Mouse (Mus musculus) olfactory bulb, adult 2 months (tissue): Measurements from ENCODE around the gene Gm6169. TPM values are rescaled to one million over a fixed set of nuclear protein-coding genes. Genes with fewer than 3 reads are reported as not detected.

ENCODE experiments used
- H3K27ac ChIP-seq: fragments of 200-500 bp; 2 replicates; pipeline ENCODE4 v1.5.1; 2012; ENCODE audit warnings: low read depth, low read length; ENCODE audit not compliant: insufficient read depth
- H3K4me1 ChIP-seq: fragments of 200-500 bp; 2 replicates; pipeline ENCODE4 v1.6.1; 2012; ENCODE audit warnings: low read length; ENCODE audit not compliant: control insufficient read depth, insufficient read depth
- H3K4me3 ChIP-seq: fragments of 200-500 bp; 2 replicates; pipeline ENCODE4 v1.5.1; 2012; ENCODE audit warnings: mild to moderate bottlenecking, low read depth, low read length, moderate library complexity; ENCODE audit not compliant: insufficient read depth
- CTCF ChIP-seq: fragments of 200-500 bp; IDR thresholded peaks from 2 replicates; pipeline ENCODE4 v1.5.1; 2012; ENCODE audit warnings: low read depth, mild to moderate bottlenecking, low read length, moderate library complexity; ENCODE audit not compliant: insufficient read depth
- POLR2A ChIP-seq: fragments of 200-500 bp; IDR thresholded peaks from 2 replicates; pipeline ENCODE4 v1.6.1; 2012; ENCODE audit warnings: mild to moderate bottlenecking, low read depth, low read length, moderate library complexity; ENCODE audit not compliant: insufficient read depth
- WGBS: fragments of 180-500 bp; shearing (Covaris S2); methylation state at CpG from one replicate; pipeline ENCODE4 v1.1.7; 2018; 5-methylcytosine and 5-hydroxymethylcytosine counted together
- polyA plus RNA-seq: library from polyadenylated mRNA; stranded (reverse); fragments of >200 nt; gene quantifications from 2 replicates; pipeline ENCODE4 v1.2.4, GENCODE M21; 2012; ENCODE audit warnings: low replicate concordance; ENCODE audit not compliant: missing spikeins, insufficient read depth, insufficient read length

Gm6169 gene
- polyA plus RNA-seq, 1 experiment: not detected

- TF ChIP-seq CTCF (no peak), POLR2A (no peak)
- Histone ChIP-seq H3K4me3 (no peak overlapping the region), H3K27ac (no peak overlapping the region), H3K4me1 (no peaks in the 10 kb centered on the region)
- 79% methylated on average over 7 of the region's 7 CpGs for WGBS
Observed at GRCm38 (mm10) chr13:97104996-97105395, 6.0 kb upstream of the Gm6169 start.

- Histone ChIP-seq H3K27ac (no peak overlapping the region), H3K4me1 (no peaks in the 10 kb centered on the region), H3K4me3 (no peak overlapping the region)
- 94% methylated on average over 4 of the region's 4 CpGs for WGBS
- no peak for TF ChIP-seq POLR2A
- TF ChIP-seq CTCF: no peak
Observed at GRCm38 (mm10) chr13:97095726-97096125, 3.3 kb downstream of the Gm6169 start.

DNA sequence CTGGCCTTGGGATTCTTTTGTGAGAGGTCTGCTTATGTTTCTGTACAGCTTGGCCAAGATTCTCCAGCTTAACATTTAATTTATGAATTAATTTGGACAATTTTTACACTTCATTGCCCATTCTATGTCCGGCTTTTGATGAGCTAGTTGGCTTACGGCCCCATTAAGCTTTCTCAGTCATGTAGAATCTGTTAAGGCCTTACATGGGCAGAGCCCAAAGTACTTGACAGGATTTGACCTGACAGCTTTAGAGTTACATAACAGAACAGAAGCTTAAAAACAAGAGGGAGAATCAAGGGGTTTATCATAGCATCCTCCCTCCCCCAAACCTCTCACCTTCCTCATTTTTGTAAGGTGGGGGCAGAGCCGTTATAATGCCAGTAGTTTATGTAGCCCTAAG lies 10.9 kb downstream of the Gm6169 start:
- H3K4me3 ChIP-seq: no peak overlapping the region
- no peak overlapping the region for H3K27ac ChIP-seq
- WGBS: 88% methylated on average over 3 of the region's 3 CpGs
- no peaks in the 10 kb centered on the region for H3K4me1 ChIP-seq
- no peak for TF ChIP-seq CTCF
- no peak for TF ChIP-seq POLR2A

DNA sequence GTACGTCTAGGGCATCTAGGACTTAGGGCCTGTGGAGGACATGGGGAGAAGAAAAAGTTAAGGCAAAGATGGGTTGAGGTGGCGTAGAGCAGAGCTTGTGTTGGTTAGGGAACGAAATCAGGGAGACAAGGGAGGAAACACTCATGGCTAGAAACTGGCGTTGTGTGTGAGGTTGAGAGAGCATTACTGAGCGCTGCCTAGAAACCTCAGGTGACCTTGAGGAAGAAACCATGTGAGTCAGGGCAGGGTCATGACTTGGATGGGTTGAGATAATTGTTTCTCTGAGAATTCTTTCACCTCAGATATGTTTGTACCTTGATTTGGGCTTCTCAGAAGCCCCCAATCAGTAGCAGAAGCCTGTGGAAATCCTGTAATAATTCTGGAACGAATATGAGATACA lies 11.6 kb downstream of the Gm6169 start:
- WGBS: 95% methylated on average over 6 of the region's 6 CpGs
- TF ChIP-seq CTCF: no peak
- TF ChIP-seq POLR2A: no peak
- no peaks in the 10 kb centered on the region for H3K4me1 ChIP-seq
- H3K27ac ChIP-seq: no peak overlapping the region
- H3K4me3 ChIP-seq: no peak overlapping the region

- TF ChIP-seq CTCF (no peak), POLR2A (no peak)
- Histone ChIP-seq H3K4me1 (no peaks in the 10 kb centered on the region), H3K27ac (no peak overlapping the region), H3K4me3 (no peak overlapping the region)
- 62% methylated on average over 9 of the region's 9 CpGs for WGBS
Observed at GRCm38 (mm10) chr13:97086316-97086715, 12.7 kb downstream of the Gm6169 start.

GRCm38 (mm10) chr13:97082432-97082831 lies 16.6 kb downstream of the Gm6169 start:
- no peak overlapping the region for H3K4me3 ChIP-seq
- H3K4me1 ChIP-seq: no peaks in the 10 kb centered on the region
- WGBS: 93% methylated on average over 7 of the region's 7 CpGs
- TF ChIP-seq POLR2A (no peak), CTCF (no peak)
- no peak overlapping the region for H3K27ac ChIP-seq

DNA sequence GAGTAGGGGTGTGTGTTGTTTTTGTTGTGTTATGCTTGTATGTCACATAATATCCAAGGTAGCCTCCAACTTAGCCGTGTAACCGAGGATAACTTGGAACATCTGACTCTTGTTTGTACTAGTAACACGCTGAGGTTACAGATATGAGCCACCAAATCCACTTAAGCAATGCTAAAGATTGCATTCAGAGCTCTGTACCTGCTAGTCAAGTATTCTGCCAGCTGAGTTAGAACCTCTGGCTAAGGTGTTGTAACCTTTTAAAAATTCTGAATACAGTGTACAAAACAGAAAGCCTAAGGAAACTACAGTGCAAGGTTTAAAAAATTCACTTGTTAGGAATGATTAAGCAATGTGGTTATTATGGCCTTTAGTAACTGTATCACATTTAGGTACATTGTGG lies 18.4 kb downstream of the Gm6169 start:
- 94% methylated on average over 3 of the region's 3 CpGs for WGBS
- Histone ChIP-seq H3K27ac (no peak overlapping the region), H3K4me1 (no peaks in the 10 kb centered on the region), H3K4me3 (no peak overlapping the region)
- no peak for TF ChIP-seq POLR2A
- TF ChIP-seq CTCF: no peak

DNA sequence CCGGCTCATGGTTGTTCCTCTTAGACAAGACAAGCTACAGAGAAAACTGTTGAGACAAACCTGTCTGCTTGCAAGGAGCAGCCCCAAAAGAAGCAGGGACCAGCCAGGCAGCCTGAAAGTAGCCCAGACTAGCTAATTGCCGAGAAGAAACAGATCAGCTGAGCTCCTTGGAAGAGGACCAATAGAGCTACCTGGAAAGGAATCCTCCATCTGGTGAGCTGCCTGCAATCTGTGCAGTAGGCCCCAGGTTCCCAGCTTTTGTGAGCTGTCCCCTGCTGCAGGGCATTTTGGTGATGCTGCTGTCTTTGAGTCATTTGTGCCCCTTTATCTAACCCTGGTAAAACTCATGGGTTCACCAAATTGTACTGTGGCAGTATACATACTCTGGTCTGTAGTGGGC lies 18.8 kb downstream of the Gm6169 start:
- no peak overlapping the region for H3K4me3 ChIP-seq
- H3K4me1 ChIP-seq: no peaks in the 10 kb centered on the region
- WGBS: 79% methylated on average over 2 of the region's 2 CpGs
- no peak for TF ChIP-seq POLR2A
- TF ChIP-seq CTCF: no peak
- H3K27ac ChIP-seq: no peak overlapping the region

DNA sequence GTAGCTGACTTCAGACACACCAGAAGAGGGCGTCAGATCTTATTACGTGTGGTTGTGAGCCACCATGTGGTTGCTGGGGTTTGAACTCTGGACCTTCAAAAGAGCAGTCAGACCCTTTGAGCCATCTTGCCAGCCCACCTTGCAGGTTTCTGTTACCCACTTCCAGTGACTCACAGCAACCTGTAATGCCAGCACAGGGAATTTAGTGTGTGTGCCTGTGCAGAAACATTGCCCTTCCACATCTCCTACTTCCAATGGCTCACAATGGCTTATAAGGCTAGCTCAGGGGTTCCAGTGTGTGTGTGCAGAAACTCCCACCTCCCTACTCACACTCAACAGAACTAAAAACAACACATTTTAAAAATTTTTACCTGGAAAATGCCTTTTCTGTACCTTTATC lies 21.5 kb downstream of the Gm6169 start:
- no peak overlapping the region for H3K27ac ChIP-seq
- 96% methylated on average over 2 of the region's 2 CpGs for WGBS
- H3K4me3 ChIP-seq: no peak overlapping the region
- no peaks in the 10 kb centered on the region for H3K4me1 ChIP-seq
- TF ChIP-seq POLR2A (no peak), CTCF (no peak)

DNA sequence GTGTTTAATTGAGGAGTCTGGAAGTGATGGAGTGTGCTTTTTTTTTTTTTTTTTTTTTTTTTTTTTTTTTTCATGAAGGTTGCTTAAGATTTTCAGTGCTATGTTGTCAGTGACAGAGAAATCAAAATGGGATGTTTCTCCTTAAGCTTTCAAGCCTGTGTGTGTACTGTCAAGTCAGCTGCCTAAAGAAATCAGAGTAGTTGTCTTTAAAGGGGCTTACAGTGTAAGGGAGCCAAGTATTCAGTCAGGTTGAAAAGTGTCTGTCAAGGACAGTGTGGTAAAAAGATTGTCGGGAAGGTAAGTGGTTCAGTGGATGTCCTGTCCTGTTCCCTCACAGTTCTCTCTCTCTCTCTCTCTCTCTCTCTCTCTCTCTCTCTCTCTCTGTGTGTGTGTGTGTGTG lies 25.5 kb downstream of the Gm6169 start:
- TF ChIP-seq CTCF: no peak
- TF ChIP-seq POLR2A: no peak
- Histone ChIP-seq H3K27ac (no peak overlapping the region), H3K4me3 (no peak overlapping the region), H3K4me1 (no peaks in the 10 kb centered on the region)
- 55% methylated on average over 1 of the region's 1 CpGs for WGBS
